Mouse (Mus musculus) midbrain, embryonic 14.5 days (tissue): ENCODE measurements at regions not wholly inside any gene's neighbourhood (a gene's known extent, or its start where the extent isn't known, plus 50 kb on each side); places are given as distances from the start of the nearest gene placed in this dataset.
"Not testable (repeated sequence)": the region's sequence is repeated elsewhere in the genome, so short reads cannot be mapped to it uniquely, and the experiment has no call there.

Source experiments
- ATAC-seq: fragments of 200-750 bp; cut with Nextera tagmentation; 2 replicates; pipeline ENCODE4 v1.8.0; 2017; ENCODE audit warnings: moderate number of reproducible peaks, moderate library complexity; ENCODE audit not compliant: low FRiP score, low TSS enrichment
- DNase-seq: peaks from one replicate; pipeline ENCODE4 v3.0.0-alpha.2; 2015
- H3K27ac ChIP-seq: fragments of 300-500 bp; sonication (generic); replicated peaks from 2 replicates; pipeline ENCODE4 v1.5.1; 2014; ENCODE audit warnings: mild to moderate bottlenecking, low read depth, low read length, moderate library complexity
- H3K27me3 ChIP-seq: fragments of 300-500 bp; sonication (generic); 2 replicates; pipeline ENCODE4 v1.6.1; 2014; ENCODE audit warnings: low read length, control low read depth, mixed read lengths; ENCODE audit not compliant: control insufficient read depth, insufficient read depth
- H3K36me3 ChIP-seq: fragments of 300-500 bp; sonication (generic); 2 replicates; pipeline ENCODE4 v1.6.1; 2014; ENCODE audit warnings: low read length, control low read depth; ENCODE audit not compliant: control insufficient read depth, insufficient read depth
- H3K4me1 ChIP-seq: fragments of 300-500 bp; sonication (generic); 2 replicates; pipeline ENCODE4 v1.6.1; 2014; ENCODE audit warnings: mild to moderate bottlenecking, antibody characterized with exemption, low read length, control low read depth; ENCODE audit not compliant: control insufficient read depth, insufficient read depth
- H3K4me2 ChIP-seq: fragments of 300-500 bp; sonication (generic); 2 replicates; pipeline ENCODE4 v1.6.1; 2014; ENCODE audit warnings: mild to moderate bottlenecking, low read length, moderate library complexity
- H3K4me3 ChIP-seq: fragments of 300-500 bp; sonication (generic); replicated peaks from 2 replicates; pipeline ENCODE4 v1.5.1; 2014; ENCODE audit warnings: low read depth, low read length
- H3K9ac ChIP-seq: fragments of 300-500 bp; sonication (generic); replicated peaks from 2 replicates; pipeline ENCODE4 v1.6.1; 2014; ENCODE audit warnings: mild to moderate bottlenecking, low read length, moderate library complexity
- H3K9me3 ChIP-seq: fragments of 300-500 bp; sonication (generic); 2 replicates; pipeline ENCODE4 v1.6.1; 2016; ENCODE audit warnings: low read length, control low read depth, mixed read lengths; ENCODE audit not compliant: control insufficient read depth
- WGBS: fragments of 180-500 bp; shearing (Covaris S2); extraction: QIAGEN DNeasy Blood & Tissue Kit; methylation state at CpG from one replicate; pipeline ENCODE4 v1.1.7; 2014; 5-methylcytosine and 5-hydroxymethylcytosine counted together

GRCm38 (mm10) chr6:22657401-22657800 is 217.9 kb upstream of the Ptprz1 start:
- not testable (repeated sequence) for H3K9me3 ChIP-seq, H3K4me3 ChIP-seq, H3K4me2 ChIP-seq, DNase-seq, H3K4me1 ChIP-seq, H3K27me3 ChIP-seq, ATAC-seq, H3K27ac ChIP-seq, H3K36me3 ChIP-seq, H3K9ac ChIP-seq
- 96% methylated on average over 14 of the region's 15 CpGs for WGBS

- no peaks in the 10 kb centered on the region for H3K9me3 ChIP-seq
- no peak for DNase-seq
- no peak overlapping the region for H3K9ac ChIP-seq
- H3K27ac ChIP-seq: no peak overlapping the region
- no peak overlapping the region for H3K4me2 ChIP-seq
- H3K4me1 ChIP-seq: no peaks in the 10 kb centered on the region
- no peaks in the 10 kb centered on the region for H3K36me3 ChIP-seq
- no peaks in the 10 kb centered on the region for H3K27me3 ChIP-seq
- no peak overlapping the region for H3K4me3 ChIP-seq
- no peak for ATAC-seq
Measured at GRCm38 (mm10) chr6:22640100-22640499, 235.2 kb upstream of the Ptprz1 start.

GRCm38 (mm10) chr6:22635141-22635540 is 240.2 kb upstream of the Ptprz1 start:
- ATAC-seq: no peak
- no peak for DNase-seq
- Histone ChIP-seq H3K36me3 (no peaks in the 10 kb centered on the region), H3K4me2 (no peak overlapping the region), H3K9me3 (no peaks in the 10 kb centered on the region), H3K4me3 (no peak overlapping the region), H3K9ac (no peak overlapping the region), H3K27ac (no peak overlapping the region), H3K27me3 (no peaks in the 10 kb centered on the region), H3K4me1 (no peaks in the 10 kb centered on the region)
- 94% methylated on average over 3 of the region's 3 CpGs for WGBS

DNA sequence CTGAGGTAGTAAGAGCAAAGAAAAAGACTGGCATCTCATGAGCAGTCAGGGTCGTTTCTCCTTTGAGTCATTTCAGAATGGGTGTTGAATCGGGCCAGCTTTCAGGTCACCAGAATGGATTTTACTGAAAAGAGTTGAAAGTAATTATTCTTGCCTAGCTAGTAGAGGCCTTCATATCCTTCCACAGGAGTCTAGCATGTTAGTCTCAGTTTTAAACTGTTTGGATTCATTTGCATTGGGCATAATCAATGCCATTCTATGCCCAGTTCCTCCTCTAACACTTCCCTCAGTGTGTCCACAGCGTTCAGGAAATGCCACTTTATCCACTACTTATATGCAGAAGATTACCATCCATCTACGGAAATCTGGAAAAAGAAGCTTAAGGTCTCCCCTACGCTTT is 240.6 kb upstream of the Ptprz1 start:
- ATAC-seq: no peak
- Histone ChIP-seq H3K36me3 (no peaks in the 10 kb centered on the region), H3K27ac (no peak overlapping the region), H3K9ac (no peak overlapping the region), H3K4me2 (no peak overlapping the region), H3K4me1 (no peaks in the 10 kb centered on the region), H3K9me3 (no peaks in the 10 kb centered on the region), H3K4me3 (no peak overlapping the region), H3K27me3 (no peaks in the 10 kb centered on the region)
- WGBS: 67% methylated on average over 5 of the region's 5 CpGs
- no peak for DNase-seq

GRCm38 (mm10) chr6:22591592-22591991 is 235.5 kb upstream of the Fam3c start:
- H3K4me2 ChIP-seq: no peak overlapping the region
- H3K4me3 ChIP-seq: no peak overlapping the region
- H3K27ac ChIP-seq: no peak overlapping the region
- no peaks in the 10 kb centered on the region for H3K9me3 ChIP-seq
- no peaks in the 10 kb centered on the region for H3K36me3 ChIP-seq
- DNase-seq: no peak
- H3K9ac ChIP-seq: no peak overlapping the region
- WGBS: 73% methylated on average over 5 of the region's 5 CpGs
- ATAC-seq: no peak
- no peaks in the 10 kb centered on the region for H3K4me1 ChIP-seq
- H3K27me3 ChIP-seq: no peaks in the 10 kb centered on the region

GRCm38 (mm10) chr6:22584851-22585250 is 228.8 kb upstream of the Fam3c start:
- no peaks in the 10 kb centered on the region for H3K4me1 ChIP-seq
- no peaks in the 10 kb centered on the region for H3K9me3 ChIP-seq
- H3K9ac ChIP-seq: no peak overlapping the region
- no peak overlapping the region for H3K4me3 ChIP-seq
- H3K36me3 ChIP-seq: no peaks in the 10 kb centered on the region
- 43% methylated on average over 4 of the region's 4 CpGs for WGBS
- no peaks in the 10 kb centered on the region for H3K27me3 ChIP-seq
- DNase-seq (no peak), ATAC-seq (no peak)
- H3K4me2 ChIP-seq: no peak overlapping the region
- no peak overlapping the region for H3K27ac ChIP-seq

DNA sequence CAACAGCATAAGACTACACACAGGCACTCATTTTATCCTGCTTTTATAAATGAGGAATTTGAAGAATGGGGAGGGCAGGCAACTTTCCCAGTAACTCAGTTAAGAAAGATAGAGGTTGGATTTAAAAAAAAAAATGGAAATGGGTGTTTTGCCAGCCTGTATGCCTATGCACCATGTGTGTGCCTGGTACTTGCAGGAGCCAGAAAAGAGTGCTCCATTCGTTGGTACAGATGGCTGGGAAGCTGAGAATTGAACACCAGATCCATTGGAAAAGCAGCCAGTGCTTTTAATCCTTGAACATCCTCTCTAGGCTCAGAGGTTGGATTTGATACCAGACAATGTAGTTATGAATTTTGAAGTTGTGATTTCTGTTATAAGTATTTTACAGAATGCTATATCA is 216.9 kb upstream of the Fam3c start:
- H3K36me3 ChIP-seq: no peaks in the 10 kb centered on the region
- no peak overlapping the region for H3K9ac ChIP-seq
- ATAC-seq: no peak
- no peak overlapping the region for H3K27ac ChIP-seq
- no peaks in the 10 kb centered on the region for H3K9me3 ChIP-seq
- H3K4me2 ChIP-seq: no peak overlapping the region
- H3K4me1 ChIP-seq: no peaks in the 10 kb centered on the region
- H3K4me3 ChIP-seq: no peak overlapping the region
- 69% methylated on average over 1 of the region's 1 CpGs for WGBS
- DNase-seq: no peak
- H3K27me3 ChIP-seq: no peaks in the 10 kb centered on the region

DNA sequence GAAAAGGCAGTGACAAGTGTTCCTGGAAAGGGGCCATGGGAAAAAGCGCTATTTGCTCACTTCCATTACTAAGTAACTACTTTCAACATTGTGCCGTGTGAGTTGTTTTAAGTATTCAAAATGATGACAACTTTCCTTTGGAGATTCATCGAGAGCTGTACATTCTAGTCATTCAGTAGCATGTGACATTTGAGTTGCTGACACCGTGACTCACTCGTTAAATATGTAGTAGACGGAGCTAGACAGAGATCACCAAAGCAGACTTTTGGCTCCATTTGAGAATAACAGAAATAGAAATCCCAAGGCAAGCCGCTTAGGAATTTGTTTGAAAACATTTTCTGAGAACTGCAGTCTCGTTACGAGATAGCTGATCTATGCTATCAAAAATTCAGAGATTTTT is 211.8 kb upstream of the Fam3c start:
- DNase-seq (no peak), ATAC-seq (no peak)
- no peaks in the 10 kb centered on the region for H3K4me1 ChIP-seq
- no peak overlapping the region for H3K4me3 ChIP-seq
- H3K9ac ChIP-seq: no peak overlapping the region
- H3K27me3 ChIP-seq: no peaks in the 10 kb centered on the region
- no peaks in the 10 kb centered on the region for H3K36me3 ChIP-seq
- no peak overlapping the region for H3K4me2 ChIP-seq
- no peak overlapping the region for H3K27ac ChIP-seq
- WGBS: 84% methylated on average over 9 of the region's 9 CpGs
- H3K9me3 ChIP-seq: no peaks in the 10 kb centered on the region

DNA sequence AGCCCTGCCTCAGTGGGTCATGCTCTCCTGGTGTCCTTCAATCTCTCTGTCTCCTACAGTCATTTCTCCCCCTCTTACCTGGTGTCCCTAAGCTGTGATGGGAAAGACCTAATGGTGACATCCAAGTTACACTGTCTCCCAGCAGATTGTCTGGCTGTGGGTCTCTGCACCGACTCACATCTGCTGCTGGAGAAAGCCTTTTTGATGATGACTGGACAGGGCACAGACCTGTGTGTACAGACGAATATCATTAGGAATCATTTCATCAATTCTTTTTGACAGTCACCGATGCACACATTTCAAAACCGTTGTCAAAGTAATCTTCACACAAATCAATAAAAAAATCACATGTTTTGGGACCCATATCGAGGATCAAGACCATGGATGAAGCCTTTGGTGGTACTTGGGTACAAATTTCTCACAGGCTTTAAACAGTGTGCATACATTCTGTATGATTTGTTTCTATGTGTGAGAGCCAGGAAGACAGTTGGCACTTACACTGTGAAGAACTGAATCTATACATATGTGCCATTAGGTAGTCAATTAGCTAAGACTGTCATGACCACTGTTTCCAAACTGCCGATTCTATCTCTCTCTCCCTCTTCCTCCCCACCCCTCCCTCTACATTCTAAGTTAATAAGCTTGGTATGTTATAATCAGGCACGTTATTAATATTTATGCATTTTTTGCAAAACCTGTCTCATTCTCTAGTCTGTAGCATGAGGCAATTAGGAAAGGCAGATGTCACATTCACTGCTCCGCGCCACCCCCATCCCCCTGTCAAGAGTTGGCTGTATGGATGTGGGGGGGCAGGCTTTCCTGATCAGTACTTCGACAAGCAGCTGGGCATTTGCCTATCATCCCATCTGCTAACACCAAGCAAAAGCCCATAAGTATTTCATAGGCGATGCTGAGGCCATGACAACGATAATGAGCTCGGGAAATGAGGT is 192.5 kb upstream of the Fam3c start:
- Histone ChIP-seq H3K27me3 (no peaks in the 10 kb centered on the region), H3K9me3 (no peaks in the 10 kb centered on the region), H3K4me1 (no peaks in the 10 kb centered on the region), H3K36me3 (no peaks in the 10 kb centered on the region), H3K27ac (no peak overlapping the region), H3K4me3 (no peak overlapping the region), H3K9ac (no peak overlapping the region), H3K4me2 (no peak overlapping the region)
- DNase-seq: peak; percentile 60
- peak; percentile 87 for ATAC-seq
- 62% methylated on average over 13 of the region's 13 CpGs for WGBS
